Mouse (Mus musculus) liver, embryonic 14.5 days (tissue): ENCODE measurements around the gene Tipin.

Source experiments
- CTCF ChIP-seq: IDR thresholded peaks from 2 replicates; pipeline ENCODE4 v1.5.1; 2016; ENCODE audit warnings: antibody characterized with exemption, low read depth, control low read depth
- EP300 ChIP-seq: IDR thresholded peaks from 2 replicates; pipeline ENCODE4 v1.6.1; 2016; ENCODE audit warnings: antibody characterized with exemption, low read depth

GRCm38 (mm10) chr9:64339361-64339760 lies 58.0 kb downstream of the Tipin start:
- TF ChIP-seq CTCF (no peak), EP300 (no peak)
